Mouse (Mus musculus) liver, embryonic 14.5 days (tissue): ENCODE data around the gene Gclm. TPM values are rescaled to one million over a fixed set of nuclear protein-coding genes. Genes with fewer than 3 reads are reported as not detected.

Source experiments
- ATAC-seq: fragments of 200-750 bp; cut with Nextera tagmentation; 2 replicates; pipeline ENCODE4 v1.8.0; 2017; ENCODE audit warnings: moderate number of reproducible peaks, mild to moderate bottlenecking, moderate library complexity; ENCODE audit not compliant: insufficient read depth
- DNase-seq, 3 experiments: peaks; one replicate each; pipeline ENCODE4 v3.0.0-alpha.2; 2012 to 2013; ENCODE audit warnings: low read depth in 3 of 3, low spot score in 3 of 3
- H3K27ac ChIP-seq: fragments of 300-500 bp; sonication (generic); 2 replicates; pipeline ENCODE4 v1.5.1; 2014; ENCODE audit warnings: moderate library complexity, mild to moderate bottlenecking, control low read depth, inconsistent platforms
- H3K27me3 ChIP-seq: fragments of 300-500 bp; sonication (generic); 2 replicates; pipeline ENCODE4 v1.6.1; 2014; ENCODE audit warnings: mild to moderate bottlenecking, low read length, moderate library complexity; ENCODE audit not compliant: control insufficient read depth, insufficient read depth
- H3K36me3 ChIP-seq: fragments of 300-500 bp; sonication (generic); replicated peaks from 2 replicates; pipeline ENCODE4 v1.6.1; 2014; ENCODE audit warnings: low read depth; ENCODE audit not compliant: control insufficient read depth, insufficient read depth
- H3K4me1 ChIP-seq, 2 experiments: fragments of 200-500 bp in 1 of 2; fragments of 300-500 bp in 1 of 2; sonication (generic) in 1 of 2; replicated peaks; 2 replicates each; pipeline ENCODE4 v1.6.1; 2012 to 2014; ENCODE audit warnings: antibody characterized with exemption in 1 of 2, inconsistent platforms in 1 of 2, low read length in 1 of 2; ENCODE audit not compliant: control insufficient read depth in 2 of 2, insufficient read depth in 2 of 2
- H3K4me2 ChIP-seq: fragments of 300-500 bp; sonication (generic); 2 replicates; pipeline ENCODE4 v1.6.1; 2014; ENCODE audit warnings: low read depth, mild to moderate bottlenecking, control low read depth, moderate library complexity
- H3K4me3 ChIP-seq, 2 experiments: fragments of 200-500 bp in 1 of 2; fragments of 300-500 bp in 1 of 2; sonication (generic) in 1 of 2; 2 replicates each; pipeline ENCODE4 v1.5.1; 2012 to 2014; ENCODE audit warnings: low read depth in 2 of 2, low read length in 2 of 2, mild to moderate bottlenecking in 2 of 2, control low read depth in 1 of 2, inconsistent platforms in 1 of 2, moderate library complexity in 1 of 2; ENCODE audit not compliant: insufficient read depth in 1 of 2
- H3K9ac ChIP-seq: fragments of 300-500 bp; sonication (generic); replicated peaks from 2 replicates; pipeline ENCODE4 v1.6.1; 2014; ENCODE audit warnings: mild to moderate bottlenecking, control low read depth, moderate library complexity
- H3K9me3 ChIP-seq: fragments of 300-500 bp; sonication (generic); 2 replicates; pipeline ENCODE4 v1.6.1; 2016; ENCODE audit warnings: low read length, mixed read lengths; ENCODE audit not compliant: control insufficient read depth
- CTCF ChIP-seq: IDR thresholded peaks from 2 replicates; pipeline ENCODE4 v1.5.1; 2016; ENCODE audit warnings: antibody characterized with exemption, low read depth, control low read depth
- EP300 ChIP-seq: IDR thresholded peaks from 2 replicates; pipeline ENCODE4 v1.6.1; 2016; ENCODE audit warnings: antibody characterized with exemption, low read depth
- WGBS: fragments of 180-500 bp; shearing (Covaris S2); extraction: QIAGEN DNeasy Blood & Tissue Kit; methylation state at CpG from one replicate; pipeline ENCODE4 v1.1.7; 2014; ENCODE audit not compliant: insufficient replicate concordance; 5-methylcytosine and 5-hydroxymethylcytosine counted together
- polyA plus RNA-seq, 2 experiments: library from polyadenylated mRNA; depleted of rRNA in 1 of 2; stranded (reverse) in 1 of 2; unstranded in 1 of 2; fragments of >200 nt; fragmentation: Nextera tagmentation in 1 of 2; extraction: Ambion mirVana in 1 of 2; gene quantifications; 2 replicates each; pipeline versions ENCODE4 v1.2.1 to v1.2.3; 2012 to 2014

The Gclm gene
- polyA plus RNA-seq, 2 experiments: 140 to 360 TPM

- 65% methylated on average over 5 of the region's 5 CpGs for WGBS
- Histone ChIP-seq H3K36me3 (no peaks in the 10 kb centered on the region), H3K27me3 (no peaks in the 10 kb centered on the region), H3K9ac (no peak overlapping the region), H3K9me3 (no peaks in the 10 kb centered on the region), H3K27ac (no peak overlapping the region), H3K4me2 (no peak overlapping the region), H3K4me3 (no peak overlapping the region), H3K4me1 (peaks cover 0 to 16% of the 10 kb centered on the region in 2 experiments; a peak in 3 of 4 replicates)
- no peak for TF ChIP-seq CTCF
- no peak for TF ChIP-seq EP300
- ATAC-seq (no peak), DNase-seq (no peak)
These were observed 45.3 kb upstream of the Gclm start for GRCm38 (mm10) chr3:122200017-122200416.

DNA sequence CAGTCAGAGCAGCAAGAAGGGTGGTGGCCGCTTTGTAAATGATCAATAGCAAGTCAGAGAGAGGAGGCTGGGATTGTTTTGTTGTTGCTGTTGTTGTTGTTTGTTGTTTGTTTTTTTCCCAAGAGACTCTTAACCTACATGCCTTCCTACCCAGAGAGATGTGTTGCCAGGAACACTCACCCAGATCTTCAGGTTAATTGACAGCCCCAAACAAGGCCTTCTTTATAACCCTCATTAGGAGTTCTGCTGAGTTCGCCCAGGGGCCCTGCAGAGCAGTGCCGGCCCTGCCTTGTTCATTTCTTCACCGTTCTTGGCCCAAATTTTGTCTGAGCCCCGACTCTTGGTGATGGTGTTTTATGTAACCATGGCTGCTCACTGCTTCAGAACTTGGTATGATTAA, 44.9 kb upstream of the Gclm start:
- no peak overlapping the region for H3K27ac ChIP-seq
- H3K9me3 ChIP-seq: no peaks in the 10 kb centered on the region
- H3K9ac ChIP-seq: no peak overlapping the region
- ATAC-seq (no peak), DNase-seq (no peak)
- H3K4me2 ChIP-seq: no peak overlapping the region
- 69% methylated on average over 5 of the region's 5 CpGs for WGBS
- no peaks in the 10 kb centered on the region for H3K36me3 ChIP-seq
- no peaks in the 10 kb centered on the region for H3K27me3 ChIP-seq
- no peak overlapping the region for H3K4me3 ChIP-seq
- TF ChIP-seq EP300 (no peak), CTCF (no peak)
- peaks cover 0 to 16% of the 10 kb centered on the region in 2 experiments; a peak in 3 of 4 replicates for H3K4me1 ChIP-seq

DNA sequence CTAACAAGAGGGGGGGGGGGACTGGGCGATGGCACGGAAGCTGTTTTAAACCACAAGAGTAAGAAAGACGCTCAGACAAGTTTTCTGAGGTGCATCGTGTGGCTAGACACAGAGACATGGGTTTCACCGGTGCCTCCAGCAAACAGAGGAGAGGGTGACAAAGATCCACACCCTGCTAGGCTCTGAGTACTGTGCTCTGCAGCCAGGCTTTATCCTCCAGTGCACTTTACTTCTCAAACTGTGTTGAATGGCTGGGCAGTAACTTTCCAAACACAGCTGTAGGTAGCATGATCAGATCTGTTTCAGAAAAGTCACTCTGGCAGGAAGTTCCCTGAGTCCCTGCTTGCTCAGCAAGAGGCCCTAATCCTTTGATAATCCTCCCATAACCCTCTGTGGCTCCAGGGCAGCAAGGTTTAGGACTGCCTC, 43.0 kb upstream of the Gclm start:
- Histone ChIP-seq H3K9me3 (no peaks in the 10 kb centered on the region), H3K4me1 (peaks cover 0 to 16% of the 10 kb centered on the region in 2 experiments; a peak in 3 of 4 replicates), H3K9ac (no peak overlapping the region), H3K4me3 (no peak overlapping the region), H3K27me3 (no peaks in the 10 kb centered on the region), H3K4me2 (no peak overlapping the region), H3K27ac (no peak overlapping the region), H3K36me3 (no peaks in the 10 kb centered on the region)
- 17% methylated on average over 5 of the region's 5 CpGs for WGBS
- TF ChIP-seq CTCF (no peak), EP300 (no peak)
- ATAC-seq (no peak), DNase-seq (no peak)

DNA sequence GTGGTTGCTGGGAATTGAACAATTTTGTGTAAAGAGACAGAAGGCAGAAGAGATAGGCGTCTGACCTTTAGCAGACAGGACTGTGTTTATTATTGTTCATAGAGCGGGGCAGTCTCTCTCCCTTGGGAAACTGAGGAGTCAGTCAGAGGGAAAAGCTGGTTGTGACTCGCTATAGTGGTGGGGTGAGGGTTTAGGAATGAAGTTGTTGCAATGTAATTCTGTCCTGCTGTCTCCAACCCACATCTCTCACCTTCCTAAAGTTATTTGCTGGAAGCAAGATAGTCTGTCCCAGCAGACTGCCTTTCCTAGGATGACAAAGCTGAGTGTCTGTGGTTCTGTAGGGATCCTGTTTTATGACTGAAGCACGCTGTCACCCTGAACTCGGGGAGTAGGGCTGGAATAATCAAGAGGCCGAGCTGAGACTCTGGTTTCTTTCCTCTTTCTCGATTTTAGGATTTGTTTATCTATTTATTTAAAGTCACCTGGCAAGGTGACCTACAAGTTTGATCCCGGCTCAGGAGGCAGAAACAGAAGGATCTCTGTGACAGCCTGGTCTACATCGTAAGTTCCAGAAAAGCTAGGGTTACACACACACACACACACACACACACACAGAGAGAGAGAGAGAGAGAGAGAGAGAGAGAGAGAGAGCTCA, 41.6 kb upstream of the Gclm start:
- Histone ChIP-seq H3K9ac (no peak overlapping the region), H3K4me1 (peaks cover 0 to 19% of the 10 kb centered on the region in 2 experiments; a peak in 3 of 4 replicates), H3K27me3 (no peaks in the 10 kb centered on the region), H3K4me3 (no peak overlapping the region), H3K4me2 (no peak overlapping the region), H3K27ac (no peak overlapping the region), H3K36me3 (no peaks in the 10 kb centered on the region), H3K9me3 (no peaks in the 10 kb centered on the region)
- no peak for DNase-seq
- TF ChIP-seq CTCF (peak; percentile 0; the same call in 1 of the 2 replicates), EP300 (no peak)
- 62% methylated on average over 9 of the region's 9 CpGs for WGBS
- ATAC-seq: no peak

DNA sequence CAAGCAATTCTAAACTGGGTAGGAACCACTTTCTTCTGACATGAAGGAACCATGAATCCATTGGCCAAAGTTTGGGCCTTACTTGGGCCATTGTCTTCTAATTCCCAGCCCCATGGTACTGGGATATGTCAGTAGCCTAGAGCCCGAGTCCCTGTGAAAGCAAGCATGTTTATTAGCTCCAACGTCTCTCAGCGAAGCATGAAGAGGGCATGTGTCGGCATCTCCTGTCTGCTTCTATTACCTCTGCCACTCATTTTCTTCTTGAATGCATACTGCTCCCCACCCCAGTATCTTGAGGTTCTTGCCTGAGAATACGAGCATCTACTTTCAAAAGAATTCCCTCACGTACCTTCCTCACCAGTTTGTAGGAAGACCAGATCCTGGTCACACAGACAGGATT, 39.6 kb upstream of the Gclm start:
- WGBS: 71% methylated on average over 6 of the region's 6 CpGs
- no peaks in the 10 kb centered on the region for H3K36me3 ChIP-seq
- ATAC-seq: no peak
- no peak overlapping the region for H3K4me3 ChIP-seq
- no peak overlapping the region for H3K27ac ChIP-seq
- H3K9me3 ChIP-seq: no peaks in the 10 kb centered on the region
- no peak overlapping the region for H3K9ac ChIP-seq
- no peaks in the 10 kb centered on the region for H3K27me3 ChIP-seq
- H3K4me2 ChIP-seq: no peak overlapping the region
- peaks cover 0 to 15% of the 10 kb centered on the region in 2 experiments; a peak in 2 of 4 replicates for H3K4me1 ChIP-seq
- DNase-seq: no peak
- TF ChIP-seq EP300 (no peak), CTCF (no peak)
